Mouse (Mus musculus) hindbrain, postnatal 0 days (tissue): ENCODE data around the gene Aifm1. TPM values are rescaled to one million over a fixed set of nuclear protein-coding genes. Genes with fewer than 3 reads are reported as not detected.

ENCODE experiments used
- ATAC-seq: fragments of 200-750 bp; cut with Nextera tagmentation; 2 replicates; pipeline ENCODE4 v1.8.0; 2017; ENCODE audit warnings: mild to moderate bottlenecking, moderate TSS enrichment, moderate library complexity
- DNase-seq: peaks from one replicate; pipeline ENCODE4 v3.0.0-alpha.2; 2015; ENCODE audit warnings: low spot score
- H3K27ac ChIP-seq: fragments of 300-500 bp; sonication (generic); 2 replicates; pipeline ENCODE4 v1.5.1; 2014; ENCODE audit warnings: mild to moderate bottlenecking
- H3K27me3 ChIP-seq: fragments of 300-500 bp; sonication (generic); 2 replicates; pipeline ENCODE4 v1.6.1; 2014; ENCODE audit warnings: low read length, mixed read lengths; ENCODE audit not compliant: insufficient read depth
- H3K36me3 ChIP-seq: fragments of 300-500 bp; sonication (generic); 2 replicates; pipeline ENCODE4 v1.6.1; 2014; ENCODE audit warnings: low read length, mixed read lengths; ENCODE audit not compliant: insufficient read depth
- H3K4me1 ChIP-seq: fragments of 300-500 bp; sonication (generic); 2 replicates; pipeline ENCODE4 v1.6.1; 2014; ENCODE audit warnings: antibody characterized with exemption, low read length, mixed read lengths; ENCODE audit not compliant: insufficient read depth
- H3K4me2 ChIP-seq: fragments of 300-500 bp; sonication (generic); 2 replicates; pipeline ENCODE4 v1.6.1; 2014; ENCODE audit warnings: low read depth, mild to moderate bottlenecking, low read length, moderate library complexity, mixed read lengths
- H3K4me3 ChIP-seq: fragments of 300-500 bp; sonication (generic); 2 replicates; pipeline ENCODE4 v1.5.1; 2014; ENCODE audit warnings: low read length
- H3K9ac ChIP-seq: fragments of 300-500 bp; sonication (generic); replicated peaks from 2 replicates; pipeline ENCODE4 v1.6.1; 2014; ENCODE audit warnings: mild to moderate bottlenecking, low read length, moderate library complexity, mixed read lengths
- H3K9me3 ChIP-seq: fragments of 300-500 bp; sonication (generic); 2 replicates; pipeline ENCODE4 v1.6.1; 2016; ENCODE audit warnings: low read length, mixed read lengths
- CTCF ChIP-seq: IDR thresholded peaks from 2 replicates; pipeline ENCODE4 v1.5.1; 2016; ENCODE audit warnings: antibody characterized with exemption, control low read depth, low read depth
- WGBS: fragments of 180-500 bp; shearing (Covaris S2); extraction: QIAGEN DNeasy Blood & Tissue Kit; methylation state at CpG from one replicate; pipeline ENCODE4 v1.1.7; 2014; 5-methylcytosine and 5-hydroxymethylcytosine counted together
- polyA plus RNA-seq: library from polyadenylated mRNA; unstranded; fragments of >200 nt; fragmentation: Nextera tagmentation; extraction: Ambion mirVana; gene quantifications from 2 replicates; pipeline ENCODE4 v1.2.1, GENCODE M21; 2015
- total RNA-seq: library from RNA; depleted of rRNA; stranded (reverse); fragments of >200 nt; gene quantifications from 2 replicates; pipeline ENCODE4 v1.2.3, GENCODE M21; 2014

Gene Aifm1
- total and polyA plus RNA-seq, 2 experiments from 2014 or later: 7.2 to 32.9 TPM

- Histone ChIP-seq H3K4me1 (no peaks in the 10 kb centered on the region), H3K9me3 (no peaks in the 10 kb centered on the region), H3K27ac (no peak overlapping the region), H3K4me2 (no peak overlapping the region), H3K9ac (no peak overlapping the region), H3K4me3 (no peak overlapping the region), H3K36me3 (no peaks in the 10 kb centered on the region), H3K27me3 (no peaks in the 10 kb centered on the region)
- TF ChIP-seq CTCF: no peak
- ATAC-seq: no peak
- DNase-seq: no peak
- 66% methylated on average over 4 of the region's 4 CpGs for WGBS
These were observed 52.4 kb downstream of the Aifm1 start for GRCm38 (mm10) chrX:48461006-48461405.

- no peaks in the 10 kb centered on the region for H3K27me3 ChIP-seq
- WGBS: 74% methylated on average over 7 of the region's 7 CpGs
- H3K36me3 ChIP-seq: no peaks in the 10 kb centered on the region
- no peak overlapping the region for H3K4me2 ChIP-seq
- no peak overlapping the region for H3K9ac ChIP-seq
- no peaks in the 10 kb centered on the region for H3K9me3 ChIP-seq
- H3K4me3 ChIP-seq: no peak overlapping the region
- no peak for TF ChIP-seq CTCF
- no peak overlapping the region for H3K27ac ChIP-seq
- H3K4me1 ChIP-seq: no peaks in the 10 kb centered on the region
- ATAC-seq (no peak), DNase-seq (no peak)
These were observed 52.9 kb downstream of the Aifm1 start for GRCm38 (mm10) chrX:48460496-48460895.

- H3K9ac ChIP-seq: no peak overlapping the region
- no peaks in the 10 kb centered on the region for H3K4me1 ChIP-seq
- H3K4me2 ChIP-seq: no peak overlapping the region
- 69% methylated on average over 6 of the region's 6 CpGs for WGBS
- ATAC-seq (no peak), DNase-seq (no peak)
- H3K36me3 ChIP-seq: no peaks in the 10 kb centered on the region
- no peaks in the 10 kb centered on the region for H3K27me3 ChIP-seq
- H3K4me3 ChIP-seq: no peak overlapping the region
- no peak for TF ChIP-seq CTCF
- no peaks in the 10 kb centered on the region for H3K9me3 ChIP-seq
- no peak overlapping the region for H3K27ac ChIP-seq
These were observed 56.4 kb downstream of the Aifm1 start for GRCm38 (mm10) chrX:48456956-48457355.

GRCm38 (mm10) chrX:48455018-48455417 is 58.3 kb downstream of the Aifm1 start:
- WGBS: 46% methylated on average over 9 of the region's 9 CpGs
- Histone ChIP-seq H3K27ac (no peak overlapping the region), H3K9ac (no peak overlapping the region), H3K4me1 (no peaks in the 10 kb centered on the region), H3K4me3 (no peak overlapping the region), H3K4me2 (no peak overlapping the region), H3K9me3 (no peaks in the 10 kb centered on the region), H3K36me3 (no peaks in the 10 kb centered on the region), H3K27me3 (no peaks in the 10 kb centered on the region)
- no peak for TF ChIP-seq CTCF
- no peak for ATAC-seq
- DNase-seq: no peak

GRCm38 (mm10) chrX:48454495-48454878 is 58.9 kb downstream of the Aifm1 start:
- DNase-seq (no peak), ATAC-seq (peak; percentile 25; the same call in 1 of the 2 replicates)
- 33% methylated on average over 21 of the region's 21 CpGs for WGBS

GRCm38 (mm10) chrX:48453736-48454494 is 59.4 kb downstream of the Aifm1 start:
- no peaks in the 10 kb centered on the region for H3K27me3 ChIP-seq
- WGBS: 26% methylated on average over 73 of the region's 91 CpGs
- no peak overlapping the region for H3K9ac ChIP-seq
- no peaks in the 10 kb centered on the region for H3K9me3 ChIP-seq
- H3K27ac ChIP-seq: no peak overlapping the region
- H3K36me3 ChIP-seq: no peaks in the 10 kb centered on the region
- H3K4me1 ChIP-seq: no peaks in the 10 kb centered on the region
- TF ChIP-seq CTCF: no peak
- H3K4me2 ChIP-seq: peak overlapping the region; percentile 42
- peak overlapping the region; percentile 36 for H3K4me3 ChIP-seq
- peak; percentile 12 for DNase-seq
- peak; percentile 55; the same call in 1 of the 2 replicates for ATAC-seq

More at GRCm38 (mm10) chrX:48454495-48454878, 58.9 kb downstream of the Aifm1 start:
- no peaks in the 10 kb centered on the region for H3K27me3 ChIP-seq
- no peak overlapping the region for H3K9ac ChIP-seq
- peak overlapping the region; percentile 42 for H3K4me2 ChIP-seq
- H3K4me1 ChIP-seq: no peaks in the 10 kb centered on the region
- peak overlapping the region; percentile 36 for H3K4me3 ChIP-seq
- H3K36me3 ChIP-seq: no peaks in the 10 kb centered on the region
- no peak for TF ChIP-seq CTCF
- H3K27ac ChIP-seq: no peak overlapping the region
- H3K9me3 ChIP-seq: no peaks in the 10 kb centered on the region
